Mouse (Mus musculus) MEL (cell line): ENCODE measurements around the gene Cmtm2b.

Source experiments
- BHLHE40 ChIP-seq: IDR thresholded peaks from 2 replicates; pipeline ENCODE4 v1.6.1; 2012; ENCODE audit warnings: low read depth, mild to moderate bottlenecking, inconsistent platforms, low read length, improper control_type of control experiment, borderline replicate concordance
- CTCF ChIP-seq, 3 experiments: IDR thresholded peaks in 2 of 3; conservative IDR thresholded peaks in 1 of 3; 2 replicates each; pipeline ENCODE4 v1.5.1; 2011 to 2012; ENCODE audit warnings: low read length in 3 of 3, low read depth in 2 of 3, mild to moderate bottlenecking in 2 of 3, improper control_type of control experiment in 1 of 3, inconsistent platforms in 1 of 3, mixed read lengths in 1 of 3, moderate library complexity in 1 of 3; ENCODE audit not compliant: control insufficient read depth in 1 of 3, insufficient read depth in 1 of 3, poor library complexity in 1 of 3, severe bottlenecking in 1 of 3
- E2F4 ChIP-seq: IDR thresholded peaks from 2 replicates; pipeline ENCODE4 v1.6.1; 2011; ENCODE audit warnings: low read depth, low read length, improper control_type of control experiment, borderline replicate concordance
- EP300 ChIP-seq, 2 experiments: IDR thresholded peaks; 2 replicates each; pipeline ENCODE4 v1.6.1; 2011; ENCODE audit warnings: improper control_type of control experiment in 2 of 2, low read length in 2 of 2, low read depth in 1 of 2, mild to moderate bottlenecking in 1 of 2
- ETS1 ChIP-seq: IDR thresholded peaks from 2 replicates; pipeline ENCODE4 v1.6.1; 2012; ENCODE audit warnings: low read depth, mild to moderate bottlenecking, inconsistent platforms, low read length, improper control_type of control experiment, moderate library complexity
- GABPA ChIP-seq: IDR thresholded peaks from 2 replicates; pipeline ENCODE4 v1.6.1; 2012; ENCODE audit warnings: low read depth, mild to moderate bottlenecking, inconsistent platforms, low read length, improper control_type of control experiment, moderate library complexity
- HCFC1 ChIP-seq: IDR thresholded peaks from 2 replicates; pipeline ENCODE4 v1.6.1; 2012; ENCODE audit warnings: low read depth, mild to moderate bottlenecking, inconsistent platforms, low read length, improper control_type of control experiment, moderate library complexity
- POLR2A ChIP-seq, 2 experiments: IDR thresholded peaks; 2 replicates each; pipeline ENCODE4 v1.6.1; 2011 to 2012; ENCODE audit warnings: low read length in 2 of 2, mild to moderate bottlenecking in 2 of 2, control low read depth in 1 of 2, improper control_type of control experiment in 1 of 2, low read depth in 1 of 2, moderate library complexity in 1 of 2; ENCODE audit not compliant: control insufficient read depth in 1 of 2, insufficient read depth in 1 of 2, poor library complexity in 1 of 2
- POLR2AphosphoS2 ChIP-seq: IDR thresholded peaks from 2 replicates; pipeline ENCODE4 v1.6.1; 2011; ENCODE audit warnings: low read length, improper control_type of control experiment
- RCOR1 ChIP-seq: IDR thresholded peaks from 2 replicates; pipeline ENCODE4 v1.6.1; 2012; ENCODE audit warnings: low read depth, mild to moderate bottlenecking, inconsistent platforms, low read length, improper control_type of control experiment
- TAL1 ChIP-seq: IDR thresholded peaks from 2 replicates; pipeline ENCODE4 v1.6.1; 2012; ENCODE audit warnings: mild to moderate bottlenecking, inconsistent platforms, low read length, moderate library complexity, mixed read lengths
- TCF12 ChIP-seq: IDR thresholded peaks from 2 replicates; pipeline ENCODE4 v1.6.1; 2014; ENCODE audit warnings: low read depth, mild to moderate bottlenecking, inconsistent platforms, low read length, improper control_type of control experiment, moderate library complexity
- USF1 ChIP-seq: IDR thresholded peaks from 2 replicates; pipeline ENCODE4 v1.6.1; 2014; ENCODE audit warnings: low read depth, mild to moderate bottlenecking, inconsistent platforms, low read length, improper control_type of control experiment, moderate library complexity
- ZMIZ1 ChIP-seq: IDR thresholded peaks from 2 replicates; pipeline ENCODE4 v1.6.1; 2012; ENCODE audit warnings: low read depth, mild to moderate bottlenecking, inconsistent platforms, low read length, improper control_type of control experiment, moderate library complexity

GRCm38 (mm10) chr8:104342426-104342825 lies 20.4 kb downstream of the Cmtm2b start:
- TF ChIP-seq POLR2A (IDR thresholded peaks at IDR 0.05; ENCODE audit: control insufficient read depth in 1 of 2, insufficient read depth in 1 of 2, low read depth in 1 of 2, low read length in 2 of 2, poor library complexity in 1 of 2), result no peak
- TF ChIP-seq GABPA, result no peak
- TF ChIP-seq ETS1, result no peak
- TF ChIP-seq EP300 (IDR thresholded peaks at IDR 0.05; ENCODE audit: low read depth in 1 of 2, low read length in 2 of 2), result no peak
- no peak for TF ChIP-seq ZMIZ1
- TF ChIP-seq CTCF (IDR thresholded peaks at IDR 0.05 in 2 of 3, conservative IDR thresholded peaks at IDR 0.05 in 1 of 3; ENCODE audit: control insufficient read depth in 1 of 3, insufficient read depth in 1 of 3, low read depth in 2 of 3, low read length in 3 of 3, poor library complexity in 1 of 3, severe bottlenecking in 1 of 3), result no peak
- TF ChIP-seq POLR2AphosphoS2, result no peak
- no peak for TF ChIP-seq RCOR1
- TF ChIP-seq TAL1, result no peak
- no peak for TF ChIP-seq BHLHE40
- TF ChIP-seq HCFC1, result no peak
- TF ChIP-seq E2F4, result no peak
- TF ChIP-seq TCF12, result no peak
- TF ChIP-seq USF1, result no peak
